In the genomic region with DNA sequence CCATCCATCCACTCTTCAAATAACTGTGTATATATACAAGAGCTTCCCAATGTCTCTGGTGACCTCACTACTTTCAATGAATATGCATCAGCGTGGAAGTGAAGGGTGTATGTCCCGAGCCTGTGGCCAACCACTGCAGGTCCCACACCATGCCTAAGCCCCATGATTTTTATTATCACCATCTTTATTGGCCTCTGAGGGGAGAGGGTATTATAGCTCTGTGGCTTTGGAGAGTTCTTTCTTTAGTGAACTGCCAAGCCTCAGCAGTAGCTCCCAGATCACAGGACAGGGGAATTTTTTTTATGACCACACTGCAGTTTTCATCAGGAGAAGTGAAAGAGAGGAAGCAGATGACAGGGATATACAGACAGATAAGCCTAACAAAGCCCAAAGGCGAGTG, we compare ENCODE assay signal across 10 mouse cellular contexts.
DNase-seq lines count a peak whose midpoint lies in the region; ATAC-seq and TF ChIP-seq lines count a peak whose summit lies in the region.
"Had no signal": no experiment of that assay in that cellular context is flagged by ENCODE, and none has a peak within 500 bp of the region (broad histone marks: within the 10 kb centered on the region; RNA-seq: fewer than 3 reads in every experiment).

No protein-coding gene starts in this region.

- no peak overlapping the region for H3ac ChIP-seq in myocyte (ENCODE audit: control insufficient read depth, insufficient read length)

- peak overlapping the region; percentile 19; the same call in 1 of the 2 replicates for H3K4me2 ChIP-seq in kidney, embryonic 16.5 days (replicated peaks; ENCODE audit: low read depth, low read length)
- no peak overlapping the region for H3K4me2 ChIP-seq in forebrain, embryonic 14.5 days (ENCODE audit: low read length)
- 0 out of 2 replicates have a peak overlapping the region, but pooled peaks have one; percentile 1 for H3K4me2 ChIP-seq in hindbrain, embryonic 14.5 days (replicated peaks)
- peak overlapping the region; percentile 61 for H3K4me2 ChIP-seq in myocyte (ENCODE audit: low read depth)

- no peak overlapping the region for H3K4me3 ChIP-seq in kidney, embryonic 16.5 days (ENCODE audit: low read length)
- H3K4me3 ChIP-seq in forebrain, embryonic 14.5 days (ENCODE audit: low read depth, low read length) = no peak overlapping the region
- H3K4me3 ChIP-seq in hindbrain, embryonic 14.5 days (replicated peaks; ENCODE audit: low read length) = no peak overlapping the region
- H3K4me3 ChIP-seq in myocyte = no peak overlapping the region
- H3K4me3 ChIP-seq in cerebellum, adult 2 months (replicated peaks; ENCODE audit: insufficient read depth, low read depth, low read length) = no peak overlapping the region

- no peaks in the 10 kb centered on the region for H3K27me3 ChIP-seq in kidney, embryonic 16.5 days (ENCODE audit: insufficient read depth, low read length)
- H3K27me3 ChIP-seq in forebrain, embryonic 14.5 days (replicated peaks; ENCODE audit: control insufficient read depth, insufficient read depth, low read length) = no peaks in the 10 kb centered on the region
- H3K27me3 ChIP-seq in hindbrain, embryonic 14.5 days (ENCODE audit: control insufficient read depth, insufficient read depth, low read length) = no peaks in the 10 kb centered on the region
- H3K27me3 ChIP-seq in myocyte (ENCODE audit: control insufficient read depth, insufficient read depth, insufficient read length) = no peaks in the 10 kb centered on the region
- no peaks in the 10 kb centered on the region for H3K27me3 ChIP-seq in cerebellum, adult 2 months (ENCODE audit: control insufficient read depth, insufficient read depth, low read length)

- DNase-seq in kidney, postnatal 4 days = no peak
- peak; percentile 23 for DNase-seq in forebrain, embryonic 14.5 days (ENCODE audit: low spot score)
- DNase-seq in hindbrain, embryonic 14.5 days (ENCODE audit: low spot score) = no peak
- no peak for DNase-seq in layer of hippocampus, adult 18-20 months (ENCODE audit: low spot score in 2 of 2)
- no peak for DNase-seq in cerebellum, adult 2 months
- DNase-seq: kidney, postnatal 25 days; spleen, adult 18-20 months had no signal

- peaks cover 19% of the 10 kb centered on the region for H3K4me1 ChIP-seq in kidney, embryonic 16.5 days (ENCODE audit: insufficient read depth, low read length)
- H3K4me1 ChIP-seq in forebrain, embryonic 14.5 days (ENCODE audit: control insufficient read depth, insufficient read depth, low read length) = peaks cover 11% of the 10 kb centered on the region
- peaks cover 23% of the 10 kb centered on the region for H3K4me1 ChIP-seq in hindbrain, embryonic 14.5 days (replicated peaks; ENCODE audit: control insufficient read depth, insufficient read depth, low read length)
- peaks cover 15% of the 10 kb centered on the region for H3K4me1 ChIP-seq in cerebellum, adult 2 months (ENCODE audit: control insufficient read depth, insufficient read depth, low read length)

- no peaks in the 10 kb centered on the region for H3K36me3 ChIP-seq in kidney, embryonic 16.5 days (ENCODE audit: insufficient read depth, low read length)
- no peaks in the 10 kb centered on the region for H3K36me3 ChIP-seq in forebrain, embryonic 14.5 days (ENCODE audit: control insufficient read depth, insufficient read depth, low read length)
- no peaks in the 10 kb centered on the region for H3K36me3 ChIP-seq in hindbrain, embryonic 14.5 days (replicated peaks; ENCODE audit: control insufficient read depth, insufficient read depth)
- no peaks in the 10 kb centered on the region for H3K36me3 ChIP-seq in myocyte (ENCODE audit: control insufficient read depth, insufficient read depth)
- H3K36me3 ChIP-seq: G1E had no signal

- H3K27ac ChIP-seq in kidney, embryonic 16.5 days (ENCODE audit: low read length) = peak overlapping the region; percentile 69
- H3K27ac ChIP-seq in forebrain, embryonic 14.5 days (ENCODE audit: low read depth, low read length) = peak overlapping the region; percentile 55; the same call in 1 of the 2 replicates
- H3K27ac ChIP-seq in hindbrain, embryonic 14.5 days = peak overlapping the region; percentile 89
- no peak overlapping the region; the same call in 1 of the 2 replicates for H3K27ac ChIP-seq in cerebellum, adult 2 months (ENCODE audit: insufficient read depth, low read length)

- no peaks in the 10 kb centered on the region for H3K9me3 ChIP-seq in kidney, embryonic 16.5 days (ENCODE audit: low read length)
- no peaks in the 10 kb centered on the region for H3K9me3 ChIP-seq in forebrain, embryonic 14.5 days (replicated peaks; ENCODE audit: control insufficient read depth, low read length)
- no peaks in the 10 kb centered on the region for H3K9me3 ChIP-seq in hindbrain, embryonic 14.5 days (ENCODE audit: control insufficient read depth, low read length)
- H3K9me3 ChIP-seq: G1E had no signal

- 0 out of 2 replicates have a peak overlapping the region, but pooled peaks have one; percentile 18 for H3K9ac ChIP-seq in kidney, embryonic 16.5 days (replicated peaks; ENCODE audit: low read length)
- no peak overlapping the region for H3K9ac ChIP-seq in forebrain, embryonic 14.5 days (ENCODE audit: low read length)
- no peak overlapping the region for H3K9ac ChIP-seq in hindbrain, embryonic 14.5 days

- 41% methylated on average over 3 of the region's 3 CpGs for WGBS in kidney, embryonic 16.5 days
- 64% methylated on average over 3 of the region's 3 CpGs for WGBS in forebrain, embryonic 14.5 days
- 49% methylated on average over 3 of the region's 3 CpGs for WGBS in hindbrain, embryonic 14.5 days
- WGBS in cerebellum, adult 2 months = 96% methylated on average over 3 of the region's 3 CpGs

- no peaks in the 10 kb centered on the region for H3K79me2 ChIP-seq in myocyte (ENCODE audit: control insufficient read depth, insufficient read depth)

- no peak for ATAC-seq in kidney, embryonic 16.5 days (ENCODE audit: low FRiP score, low TSS enrichment)
- peak; percentile 10; the same call in 1 of the 2 replicates for ATAC-seq in forebrain, embryonic 14.5 days
- ATAC-seq in hindbrain, embryonic 14.5 days (ENCODE audit: low FRiP score) = no peak

- TF ChIP-seq CTCF in cerebellum, adult 2 months (IDR thresholded peaks at IDR 0.05; ENCODE audit: borderline replicate concordance, insufficient read depth, low read depth, low read length) = no peak

- no peak for TF ChIP-seq POLR2A in myocyte (IDR thresholded peaks at IDR 0.05; ENCODE audit: insufficient read length, low read depth)
- TF ChIP-seq POLR2A in cerebellum, adult 2 months (IDR thresholded peaks at IDR 0.05; ENCODE audit: borderline replicate concordance, insufficient read depth, low read length) = no peak

TF ChIP-seq in myocyte, 11 proteins besides CTCF, POLR2A, EP300 and RAD21:
- TF ChIP-seq TCF12 (IDR thresholded peaks at IDR 0.05; ENCODE audit: insufficient read depth, poor library complexity, severe bottlenecking) (no peak), REST (IDR thresholded peaks at IDR 0.05; ENCODE audit: insufficient read depth, insufficient read length) (no peak), MYOD1 (IDR thresholded peaks at IDR 0.05; ENCODE audit: control insufficient read depth in 1 of 3, insufficient read length in 2 of 3, low read depth in 2 of 3) (no peak), MAX (IDR thresholded peaks at IDR 0.05; ENCODE audit: low read depth) (no peak), POLR2AphosphoS2 (IDR thresholded peaks at IDR 0.05; ENCODE audit: insufficient read length, low read depth) (no peak), USF1 (IDR thresholded peaks at IDR 0.05; ENCODE audit: low read depth) (no peak), E2F4 (IDR thresholded peaks at IDR 0.05; ENCODE audit: insufficient read depth) (no peak), TCF3 (IDR thresholded peaks at IDR 0.05; ENCODE audit: insufficient read length, low read depth) (no peak), MYOG (IDR thresholded peaks at IDR 0.05; ENCODE audit: control insufficient read depth in 1 of 3, insufficient read depth in 1 of 3, insufficient read length in 2 of 3, low read depth in 2 of 3) (no peak), SRF (IDR thresholded peaks at IDR 0.05; ENCODE audit: control insufficient read depth, insufficient read length, low read depth) (no peak)
